Mouse (Mus musculus) heart, postnatal 0 days (tissue): ENCODE results near the gene Rfng.

Experiments used
- CTCF ChIP-seq: IDR thresholded peaks from 2 replicates; pipeline ENCODE4 v1.5.1; 2016; ENCODE audit warnings: antibody characterized with exemption, control low read depth, low read depth
- EP300 ChIP-seq: IDR thresholded peaks from 2 replicates; pipeline ENCODE4 v1.6.1; 2016; ENCODE audit warnings: antibody characterized with exemption, low read depth

- TF ChIP-seq CTCF (no peak), EP300 (no peak)
Observed at GRCm38 (mm10) chr11:120784064-120784791, at the start of gene Rfng, which contains the start of gene Gps1.
